In the genomic region with DNA sequence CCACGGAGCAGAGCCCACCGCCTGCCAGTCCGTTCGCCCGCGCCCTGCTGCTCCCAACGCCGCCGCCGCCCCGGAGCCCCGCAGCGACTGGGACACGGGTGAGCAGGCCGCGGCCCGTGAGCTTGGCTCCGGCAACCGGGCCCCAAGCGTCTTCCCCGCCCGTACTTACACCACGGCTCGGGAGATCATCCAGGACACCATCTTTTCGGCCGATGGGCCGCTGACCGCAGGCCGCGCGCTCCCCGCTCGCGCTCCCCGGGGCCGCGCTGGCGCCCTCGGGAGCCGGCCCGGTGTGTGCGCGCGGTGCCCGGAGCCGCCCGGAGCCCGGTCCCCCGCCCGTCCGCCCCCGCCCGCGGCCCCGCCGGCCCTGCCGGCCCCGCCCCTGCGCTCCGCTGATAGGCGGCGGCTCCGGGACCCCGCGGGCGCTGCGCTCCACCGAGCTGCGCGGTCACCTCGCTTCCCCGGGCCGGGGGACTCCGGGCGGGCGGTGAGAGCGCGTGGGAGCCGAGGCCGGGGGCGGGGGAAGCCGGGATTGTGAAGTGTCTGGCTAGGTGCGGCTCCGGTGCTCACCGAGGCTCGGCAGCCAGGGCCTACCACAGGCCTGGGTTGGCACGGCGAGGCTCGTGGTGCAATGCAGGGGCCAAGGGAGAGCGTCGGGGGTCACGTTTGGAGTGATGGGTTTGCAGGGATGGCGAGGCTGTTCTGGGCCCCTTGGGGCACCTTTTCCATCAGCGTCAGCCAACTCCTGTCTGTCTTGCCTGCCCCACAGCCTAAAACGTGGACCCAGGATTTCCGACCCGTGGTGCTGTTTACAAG, we compare ENCODE assay signal across 8 mouse cellular contexts. TPM values are rescaled to one million over a fixed set of nuclear protein-coding genes. Genes with fewer than 3 reads are reported as not detected.
DNase-seq lines count a peak whose midpoint lies in the region; ATAC-seq and TF ChIP-seq lines count a peak whose summit lies in the region.

A gene (minus strand): TSS at position 325 of the 816 bp plus-strand sequence.

- no peaks in the 10 kb centered on the region; the same call in 1 of the 2 replicates for H3K36me3 ChIP-seq in forebrain, embryonic 13.5 days (ENCODE audit: poor library complexity, severe bottlenecking)
- 0 out of 2 replicates have a peak, but pooled peaks cover 9% of the 10 kb centered on the region for H3K36me3 ChIP-seq in heart, postnatal 0 days (replicated peaks; ENCODE audit: control insufficient read depth, insufficient read depth, low read length)
- no peaks in the 10 kb centered on the region for H3K36me3 ChIP-seq in neural tube, embryonic 14.5 days (ENCODE audit: control insufficient read depth, insufficient read depth, low read length)
- no peaks in the 10 kb centered on the region for H3K36me3 ChIP-seq in testis, adult 2 months (ENCODE audit: control insufficient read depth, insufficient read depth, low read length)

- H3K4me1 ChIP-seq in brown adipose tissue, adult 24 weeks (ENCODE audit: control insufficient read depth, insufficient read depth, insufficient read length, low read length) = peaks cover 26% of the 10 kb centered on the region
- H3K4me1 ChIP-seq in forebrain, embryonic 13.5 days = peaks cover 53% of the 10 kb centered on the region
- H3K4me1 ChIP-seq in heart, postnatal 0 days (ENCODE audit: control insufficient read depth, insufficient read depth) = peaks cover 36% of the 10 kb centered on the region
- H3K4me1 ChIP-seq in neural tube, embryonic 14.5 days (ENCODE audit: control insufficient read depth, insufficient read depth, low read length) = peaks cover 33% of the 10 kb centered on the region
- H3K4me1 ChIP-seq in testis, adult 2 months (ENCODE audit: control insufficient read depth, insufficient read depth, low read length) = peaks cover 9% of the 10 kb centered on the region

- peak; percentile 57 for DNase-seq in heart, postnatal 0 days (ENCODE audit: low spot score)
- peak; percentile 78 to 92 for DNase-seq in kidney, postnatal 36 days
- DNase-seq in lung, adult 18-20 months = peak; percentile 74 to 76

- no peak for TF ChIP-seq EP300 in heart, postnatal 0 days (IDR thresholded peaks at IDR 0.05; ENCODE audit: low read depth)

- no peak for TF ChIP-seq CTCF in heart, postnatal 0 days (IDR thresholded peaks at IDR 0.05; ENCODE audit: low read depth)
- TF ChIP-seq CTCF in testis, adult 2 months (IDR thresholded peaks at IDR 0.05; ENCODE audit: control insufficient read depth, insufficient read depth, insufficient replicate concordance, low read depth, low read length) = no peak

- H3K4me3 ChIP-seq in brown adipose tissue, adult 24 weeks (ENCODE audit: insufficient read depth, low read depth, low read length) = peak within 1 kb of the TSS; percentile 100
- H3K4me3 ChIP-seq in forebrain, embryonic 13.5 days = peak within 1 kb of the TSS; percentile 90
- H3K4me3 ChIP-seq in heart, postnatal 0 days (ENCODE audit: low read depth, low read length) = peak within 1 kb of the TSS; percentile 100
- H3K4me3 ChIP-seq in neural tube, embryonic 14.5 days (ENCODE audit: low read depth, low read length) = peak within 1 kb of the TSS; percentile 87
- peak within 1 kb of the TSS; percentile 92 for H3K4me3 ChIP-seq in testis, adult 2 months (ENCODE audit: control insufficient read depth, low read depth, low read length)

- 1% methylated on average over 87 of the region's 97 CpGs for WGBS in forebrain, embryonic 13.5 days
- 1% methylated on average over 57 of the region's 97 CpGs for WGBS in heart, postnatal 0 days
- WGBS in neural tube, embryonic 14.5 days = under 1% methylated on average over 84 of the region's 97 CpGs

- H3K27me3 ChIP-seq in forebrain, embryonic 13.5 days = no peaks in the 10 kb centered on the region
- H3K27me3 ChIP-seq in heart, postnatal 0 days (ENCODE audit: control insufficient read depth, insufficient read depth, low read length) = no peaks in the 10 kb centered on the region
- no peaks in the 10 kb centered on the region for H3K27me3 ChIP-seq in neural tube, embryonic 14.5 days (ENCODE audit: control insufficient read depth, insufficient read depth, low read length)
- no peaks in the 10 kb centered on the region for H3K27me3 ChIP-seq in testis, adult 2 months (ENCODE audit: control insufficient read depth, insufficient read depth, low read length)

- peak within 1 kb of the TSS; percentile 99 for H3K9ac ChIP-seq in forebrain, embryonic 13.5 days
- peak within 1 kb of the TSS; percentile 100 for H3K9ac ChIP-seq in heart, postnatal 0 days (replicated peaks; ENCODE audit: low read depth, low read length)
- H3K9ac ChIP-seq in neural tube, embryonic 14.5 days (replicated peaks; ENCODE audit: low read depth, low read length) = peak within 1 kb of the TSS; percentile 99

- peak; percentile 18 for ATAC-seq in CD4-positive, CD25-positive, alpha-beta regulatory T cell, adult 4 months
- peak; percentile 84 for ATAC-seq in forebrain, embryonic 13.5 days
- ATAC-seq in heart, postnatal 0 days (ENCODE audit: insufficient read depth, low read depth) = peak; percentile 87
- ATAC-seq in neural tube, embryonic 14.5 days (ENCODE audit: low read depth) = peak; percentile 82

- peak within 1 kb of the TSS; percentile 96 for H3K27ac ChIP-seq in brown adipose tissue, adult 24 weeks (replicated peaks; ENCODE audit: low read depth, low read length)
- peak within 1 kb of the TSS; percentile 100 for H3K27ac ChIP-seq in forebrain, embryonic 13.5 days
- H3K27ac ChIP-seq in heart, postnatal 0 days (ENCODE audit: low read depth) = peak within 1 kb of the TSS; percentile 100
- peak within 1 kb of the TSS; percentile 100 for H3K27ac ChIP-seq in neural tube, embryonic 14.5 days (ENCODE audit: low read depth, low read length)
- H3K27ac ChIP-seq in testis, adult 2 months (ENCODE audit: control insufficient read depth, insufficient read depth, low read depth, low read length) = peak within 1 kb of the TSS; percentile 79

- no peaks in the 10 kb centered on the region for H3K9me3 ChIP-seq in forebrain, embryonic 13.5 days (replicated peaks)
- no peaks in the 10 kb centered on the region for H3K9me3 ChIP-seq in heart, postnatal 0 days (replicated peaks; ENCODE audit: control insufficient read depth, low read length)
- H3K9me3 ChIP-seq in neural tube, embryonic 14.5 days (ENCODE audit: control insufficient read depth, low read length) = no peaks in the 10 kb centered on the region

- no peak for TF ChIP-seq POLR2A in testis, adult 2 months (IDR thresholded peaks at IDR 0.05; ENCODE audit: control insufficient read depth, low read depth, low read length)

- peak within 1 kb of the TSS; percentile 84 for H3K4me2 ChIP-seq in forebrain, embryonic 13.5 days
- peak within 1 kb of the TSS; percentile 70 for H3K4me2 ChIP-seq in heart, postnatal 0 days (ENCODE audit: low read depth, low read length)
- H3K4me2 ChIP-seq in neural tube, embryonic 14.5 days (ENCODE audit: low read depth, low read length) = peak within 1 kb of the TSS; percentile 79

RNA-seq across cellular contexts. Expression of the gene that starts here (rescaled TPM):
- 10 to 100 TPM; 13.8 to 17.3 TPM for polyA plus RNA-seq in CD4-positive, CD25-positive, alpha-beta regulatory T cell, adult 4 months (2017; shearing (Covaris generic))
- 32.0 and 42.6 TPM in 2 replicates for polyA plus RNA-seq in brown adipose tissue, adult 24 weeks (2012; ENCODE audit: insufficient read depth, insufficient read length, missing spikeins)
- 42.2 and 43.0 TPM in 2 replicates for polyA plus RNA-seq in forebrain, embryonic 13.5 days (2015; fragmentation: Nextera tagmentation; extraction: Ambion mirVana)
- total RNA-seq in heart, postnatal 0 days (2014; rRNA removed; ENCODE audit: low replicate concordance) = 24.0 and 26.6 TPM in 2 replicates
- 25.6 and 26.8 TPM in 2 replicates for polyA plus RNA-seq in heart, postnatal 0 days (2015; fragmentation: Nextera tagmentation; extraction: Ambion mirVana)
- polyA plus RNA-seq in neural tube, embryonic 14.5 days (2014; fragmentation: Nextera tagmentation; extraction: Ambion mirVana) = 37.7 and 48.7 TPM in 2 replicates
- 2.3 and 2.7 TPM in 2 replicates for polyA plus RNA-seq in testis, adult 2 months (2012; rRNA removed)

Comparison
In these comparisons a context has a peak if more than half of its experiments do, and no peak if none do; other contexts are left out.
1. Peak in every context shown above with its lines: DNase-seq, ATAC-seq, H3K4me3 ChIP-seq and H3K27ac ChIP-seq.
2. ATAC-seq: peak in every context shown above with its lines; median percentile 87 in heart, postnatal 0 days; 84 in forebrain, embryonic 13.5 days; 82 in neural tube, embryonic 14.5 days; 18 in CD4-positive, CD25-positive, alpha-beta regulatory T cell, adult 4 months.